Comparison of ENCODE assay signal across 21 mouse cellular contexts in genomic region chr4:101360296-101360695, GRCm38 (mm10).
"Had no signal": no experiment of that assay in that cellular context is flagged by ENCODE, and none has a peak within 500 bp of the region (broad histone marks: within the 10 kb centered on the region; RNA-seq: fewer than 3 reads in every experiment).

No protein-coding gene starts in this region.

- DNase-seq: layer of hippocampus, adult 9-11 months; left cerebral cortex, postnatal 4 days; liver, postnatal 0 days; lung, embryonic 14.5 days; retina, postnatal 1 day; thymus, adult 18-20 months; thymus, postnatal 36 days had no signal

- H3K27ac ChIP-seq: intestine, embryonic 15.5 days; layer of hippocampus, adult 2 months; limb, embryonic 12.5 days; limb, embryonic 15.5 days; liver, embryonic 14.5 days; macrophage; midbrain, embryonic 10.5 days; midbrain, embryonic 13.5 days; neural tube, embryonic 13.5 days had no signal

- H3K36me3 ChIP-seq: intestine, embryonic 15.5 days; limb, embryonic 12.5 days; limb, embryonic 15.5 days; midbrain, embryonic 10.5 days; midbrain, embryonic 13.5 days; neural tube, embryonic 13.5 days had no signal

- H3K4me2 ChIP-seq: intestine, embryonic 15.5 days; limb, embryonic 12.5 days; limb, embryonic 15.5 days; liver, embryonic 11.5 days; lung, embryonic 14.5 days; midbrain, embryonic 13.5 days; neural tube, embryonic 13.5 days had no signal

- H3K9ac ChIP-seq: intestine, embryonic 15.5 days; limb, embryonic 12.5 days; limb, embryonic 15.5 days; liver, embryonic 14.5 days; liver, postnatal 0 days; lung, embryonic 14.5 days; midbrain, embryonic 13.5 days; neural tube, embryonic 13.5 days had no signal

- H3K9me3 ChIP-seq: intestine, embryonic 15.5 days; limb, embryonic 12.5 days; limb, embryonic 15.5 days; megakaryocyte, embryonic 14.5 days; midbrain, embryonic 10.5 days; midbrain, embryonic 13.5 days; neural tube, embryonic 13.5 days had no signal

- ATAC-seq: intestine, embryonic 15.5 days; liver, postnatal 0 days; lung, postnatal 0 days; midbrain, embryonic 13.5 days; midbrain, embryonic 16.5 days had no signal

- H3K27me3 ChIP-seq: intestine, embryonic 15.5 days; limb, embryonic 15.5 days; midbrain, embryonic 13.5 days; neural tube, embryonic 13.5 days had no signal

- H3K4me3 ChIP-seq: intestine, embryonic 15.5 days; layer of hippocampus, adult 2 months; limb, embryonic 12.5 days; limb, embryonic 15.5 days; megakaryocyte, embryonic 14.5 days; midbrain, embryonic 10.5 days; midbrain, embryonic 13.5 days; myocyte; neural tube, embryonic 13.5 days had no signal

- H3K4me1 ChIP-seq: intestine, embryonic 15.5 days had no signal
